Mouse (Mus musculus): ENCODE results near the gene Twistnb.
A peak's percentile ranks its signal among the peaks of the same experiment; 100 is the strongest.

Twistnb gene

GRCm38 (mm10) chr12:33429387-33430160 is at the start of gene Twistnb:
TSS of gene Twistnb (plus strand) at chr12:33429635.
- peak; percentile 98 to 99 for DNase-seq

GRCm38 (mm10) chr12:33388842-33389241 is 40.6 kb upstream of the Twistnb start:
- DNase-seq, result peak; percentile 73 to 80

- DNase-seq, result no peak
These were observed 38.4 kb upstream of the Twistnb start for GRCm38 (mm10) chr12:33390844-33391560.

GRCm38 (mm10) chr12:33394804-33395623 is 34.4 kb upstream of the Twistnb start, which contains the start of gene Efcab10:
TSS of gene Efcab10 (plus strand) at chr12:33394854.
- peak; percentile 21 to 50 for DNase-seq

- DNase-seq, result no peak
These were observed 26.2 kb upstream of the Twistnb start for GRCm38 (mm10) chr12:33403265-33403693.

- no peak for DNase-seq
These were observed 24.4 kb upstream of the Twistnb start for GRCm38 (mm10) chr12:33404996-33405395.

- no peak for DNase-seq
These were observed 23.9 kb upstream of the Twistnb start for GRCm38 (mm10) chr12:33405398-33406026.

GRCm38 (mm10) chr12:33411580-33412151 is 17.8 kb upstream of the Twistnb start:
- DNase-seq, result no peak

- peak; percentile 57 to 74 for DNase-seq
These were observed 5.1 kb upstream of the Twistnb start for GRCm38 (mm10) chr12:33424329-33424728.

- DNase-seq, result no peak
These were observed 2.1 kb upstream of the Twistnb start for GRCm38 (mm10) chr12:33427293-33427692.

GRCm38 (mm10) chr12:33427726-33428125 is 1.7 kb upstream of the Twistnb start:
- DNase-seq, result no peak

GRCm38 (mm10) chr12:33433812-33434211 is 4.4 kb downstream of the Twistnb start:
- no peak for DNase-seq

GRCm38 (mm10) chr12:33434758-33435157 is 5.3 kb downstream of the Twistnb start:
- no peak for DNase-seq

- DNase-seq, result no peak
These were observed 26.0 kb downstream of the Twistnb start for GRCm38 (mm10) chr12:33455418-33455817.

GRCm38 (mm10) chr12:33456242-33456641 is 26.8 kb downstream of the Twistnb start:
- no peak for DNase-seq

GRCm38 (mm10) chr12:33480975-33481374 is 51.5 kb downstream of the Twistnb start:
- DNase-seq, result no peak

GRCm38 (mm10) chr12:33482931-33483330 is 53.5 kb downstream of the Twistnb start:
- DNase-seq, result no peak
